Mouse (Mus musculus): ENCODE measurements at regions not wholly inside any gene's neighbourhood (a gene's known extent, or its start where the extent isn't known, plus 50 kb on each side); places are given as distances from the start of the nearest gene placed in this dataset.

DNA sequence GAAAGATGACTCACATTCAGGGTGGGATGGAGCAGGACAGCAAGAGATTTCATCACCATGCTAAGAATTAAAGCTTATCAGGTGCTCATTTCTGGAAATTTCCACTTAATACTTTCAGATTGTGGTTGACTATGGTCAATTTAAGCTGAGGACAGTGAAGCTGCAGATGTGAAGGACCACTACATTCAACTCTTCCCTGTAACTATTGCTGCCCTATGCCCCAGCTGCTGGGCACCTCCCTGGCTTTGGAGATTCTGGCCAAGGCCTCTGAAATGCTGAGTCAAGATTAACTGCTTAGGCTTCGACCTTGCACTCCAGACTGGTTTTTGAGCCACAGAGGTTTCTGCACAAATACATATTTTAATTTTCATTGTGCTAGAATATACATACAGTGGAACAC lies 140.4 kb upstream of the Grik3 start:
- DNase-seq, result no peak

- no peak for DNase-seq
Observed at GRCm38 (mm10) chr4:125339056-125339455, 151.4 kb upstream of the Grik3 start.

DNA sequence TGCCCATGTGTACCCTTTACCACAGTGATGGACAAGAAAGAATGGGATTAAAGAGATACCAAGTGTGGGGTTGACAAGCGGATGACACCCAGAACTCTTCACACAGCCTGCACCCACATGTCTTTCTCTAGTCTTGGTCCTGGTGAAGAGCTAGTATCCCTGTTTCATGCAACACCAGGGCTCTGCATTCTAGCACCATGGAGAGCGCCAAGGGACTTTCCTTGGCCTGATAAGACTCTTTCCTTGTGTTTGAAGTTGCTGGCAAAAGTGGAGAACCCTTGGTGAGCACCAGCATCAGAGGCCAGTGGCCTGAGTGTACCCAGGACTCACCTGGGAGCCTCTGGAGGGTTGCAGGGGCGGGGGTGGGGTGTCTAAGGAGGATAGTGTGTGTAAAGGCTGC lies 161.7 kb upstream of the Grik3 start:
- no peak for DNase-seq

GRCm38 (mm10) chr4:125324495-125324894 lies 166.0 kb upstream of the Grik3 start:
- DNase-seq, result no peak

DNA sequence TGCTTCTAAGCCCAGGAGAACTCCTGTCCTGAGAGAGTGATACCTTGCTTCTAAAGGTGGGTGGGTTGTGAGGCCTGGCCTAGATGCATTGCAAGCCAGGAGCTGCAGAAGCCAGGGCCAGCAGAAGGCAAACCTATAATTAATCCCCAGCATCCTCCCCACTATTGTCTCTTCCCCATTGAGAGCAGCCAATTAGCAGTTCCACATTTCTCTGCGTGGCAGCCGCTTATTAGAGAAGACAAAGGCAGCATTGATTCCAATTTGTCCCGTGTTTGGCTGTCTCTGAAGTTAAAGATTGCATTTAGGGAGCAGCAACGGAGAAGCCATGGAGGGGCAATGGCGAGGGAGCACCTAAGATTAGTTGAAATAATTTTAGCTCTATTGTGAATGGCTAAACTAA lies 171.2 kb upstream of the Grik3 start:
- DNase-seq, result no peak

DNA sequence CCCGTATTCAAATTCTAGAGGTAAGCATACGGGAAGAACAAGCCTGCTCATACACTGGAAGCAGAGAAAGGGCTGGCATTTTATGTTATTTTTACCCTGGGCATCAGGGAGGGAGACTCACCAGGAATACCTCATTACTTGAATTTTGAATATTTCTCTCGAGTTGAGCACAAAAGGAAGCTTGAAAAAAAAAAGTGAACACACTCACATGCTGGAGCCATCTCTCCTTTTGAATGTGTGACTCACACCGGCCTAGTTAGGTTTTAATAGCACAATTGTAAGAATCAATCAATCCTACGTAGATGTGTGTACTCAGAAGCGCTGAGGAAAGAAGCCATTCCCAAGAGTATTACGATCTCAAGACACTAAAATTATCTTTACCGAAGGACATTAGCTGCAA lies 172.2 kb upstream of the Grik3 start:
- no peak for DNase-seq

GRCm38 (mm10) chr4:125316876-125317275 lies 173.6 kb upstream of the Grik3 start:
- no peak for DNase-seq

GRCm38 (mm10) chr4:125315818-125316217 lies 174.7 kb upstream of the Grik3 start:
- DNase-seq, result peak; percentile 57

GRCm38 (mm10) chr4:125313892-125314291 lies 176.6 kb upstream of the Grik3 start:
- no peak for DNase-seq

DNA sequence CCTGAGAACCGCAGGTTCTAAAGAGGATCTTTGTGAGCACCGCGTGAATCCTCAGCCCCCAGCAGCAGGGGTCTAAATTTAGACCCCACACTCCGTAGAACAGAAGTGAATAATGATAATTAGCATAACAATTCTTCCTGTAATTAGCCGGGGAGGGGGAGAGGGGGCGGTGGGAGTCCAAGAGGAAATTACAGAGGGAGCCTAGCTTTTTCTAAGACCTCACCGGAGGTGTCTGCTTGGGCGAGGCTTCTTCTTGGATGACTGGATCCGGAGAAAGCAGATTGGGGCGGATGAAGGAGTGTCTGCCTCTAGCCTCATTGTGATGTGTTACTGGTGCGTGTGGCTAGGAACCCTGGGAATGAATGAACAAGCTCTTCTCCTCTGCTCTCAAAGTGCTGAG lies 177.2 kb upstream of the Grik3 start:
- DNase-seq, result no peak

DNA sequence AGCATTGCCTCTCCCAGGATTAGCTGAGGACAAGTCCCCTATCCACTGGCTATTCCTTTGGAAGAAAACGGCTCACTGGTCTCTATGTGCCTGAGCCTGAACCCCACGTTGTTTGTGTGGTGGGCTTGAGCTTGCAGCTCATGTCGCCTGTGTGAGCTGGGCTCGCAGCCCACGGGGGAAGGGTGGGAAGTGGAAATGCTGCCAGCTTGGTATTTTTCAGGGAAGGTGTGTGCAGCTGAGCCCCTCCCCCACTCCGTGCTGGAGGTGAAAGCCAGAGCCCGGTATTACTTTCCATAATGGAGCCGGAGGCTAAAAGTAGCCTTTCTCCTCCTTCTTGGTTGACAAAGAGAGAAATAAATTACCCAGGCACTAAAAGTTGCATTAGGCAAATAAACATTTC lies 180.5 kb upstream of the Zc3h12a start:
- DNase-seq, result no peak

DNA sequence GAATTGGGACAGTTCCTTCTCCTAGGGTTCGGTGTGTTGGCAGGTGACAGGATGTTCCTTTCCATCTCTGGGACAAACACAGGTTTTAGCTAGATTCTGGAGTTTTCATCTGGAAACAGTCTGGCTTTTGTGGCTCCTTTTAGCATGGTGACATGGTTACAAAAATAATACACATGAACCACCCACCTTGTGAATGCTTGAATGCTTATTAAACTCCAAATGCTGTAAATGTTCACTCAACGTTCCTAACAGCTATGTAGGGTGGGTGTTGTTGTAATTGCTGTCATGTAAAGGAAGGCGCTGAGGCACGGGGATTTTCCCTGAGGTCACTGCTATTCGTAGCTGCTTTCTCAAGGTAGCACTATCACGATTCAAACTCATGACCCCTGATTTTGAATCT lies 178.1 kb upstream of the Zc3h12a start:
- DNase-seq, result no peak

DNA sequence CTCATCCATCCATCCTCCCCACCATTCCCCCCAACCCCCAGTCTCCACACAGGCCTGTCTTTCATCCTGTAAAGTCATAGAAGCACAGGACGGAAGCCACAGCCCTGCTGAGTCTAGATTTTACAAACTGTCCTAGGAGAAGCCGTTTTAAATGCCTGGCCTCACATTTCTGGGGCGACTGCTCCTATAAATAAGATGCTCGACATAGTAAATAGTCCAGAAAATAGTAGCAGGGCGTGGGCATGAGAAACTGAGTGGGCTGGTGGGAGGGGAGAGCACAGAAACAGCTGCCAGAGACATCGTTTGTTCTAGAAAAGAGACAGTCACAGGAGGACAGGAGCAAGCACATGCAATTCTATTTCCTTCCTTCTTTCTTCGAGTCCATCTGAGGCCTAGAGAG lies 175.0 kb upstream of the Zc3h12a start:
- no peak for DNase-seq

DNA sequence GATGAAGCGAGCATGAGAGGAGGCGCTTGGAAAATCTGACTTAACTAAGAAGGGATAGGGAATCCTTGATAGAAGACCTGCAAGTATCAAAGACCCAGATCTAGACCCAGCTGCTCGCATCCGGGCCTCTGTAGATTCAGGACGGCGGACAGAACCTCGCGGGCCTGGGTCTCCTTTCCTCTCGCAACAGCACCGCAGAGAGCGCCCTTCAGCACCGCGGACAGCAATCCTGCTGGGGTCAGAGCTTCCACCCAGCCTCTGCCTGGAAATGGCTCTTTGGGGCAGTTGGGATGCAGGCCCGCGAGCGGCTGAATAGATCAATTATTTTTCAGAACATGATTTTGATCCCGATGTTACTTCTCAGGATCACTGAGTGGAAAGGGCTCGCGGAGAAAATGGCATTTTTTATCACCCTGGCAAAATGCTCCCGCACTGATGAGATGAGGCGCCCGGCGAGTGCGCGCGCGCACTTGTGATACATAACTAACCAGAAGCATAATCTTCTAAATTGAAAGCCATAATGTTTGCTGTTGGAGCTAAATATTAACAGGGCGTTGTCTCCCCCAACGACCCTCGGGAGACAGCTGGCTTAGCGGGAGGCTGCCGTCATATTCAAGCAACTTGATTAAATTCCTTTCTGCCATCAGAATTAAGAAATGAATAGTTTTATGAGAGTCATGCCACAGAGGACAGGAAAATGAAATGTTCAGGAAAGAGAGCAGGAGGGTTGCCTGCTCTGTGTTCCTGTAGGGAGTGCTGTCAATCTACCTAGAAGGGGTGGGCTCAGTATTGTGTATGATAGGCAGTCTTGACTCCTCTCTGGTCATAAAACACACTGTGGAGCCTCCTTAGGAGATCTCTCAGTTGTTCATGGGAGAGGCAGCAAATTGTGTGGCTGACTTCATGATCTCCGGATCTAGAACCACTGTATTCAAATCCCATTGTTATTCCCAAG lies 173.1 kb upstream of the Zc3h12a start:
- DNase-seq, result no peak

- DNase-seq, result no peak
Observed at GRCm38 (mm10) chr4:125290761-125291160, 163.1 kb upstream of the Zc3h12a start.

DNA sequence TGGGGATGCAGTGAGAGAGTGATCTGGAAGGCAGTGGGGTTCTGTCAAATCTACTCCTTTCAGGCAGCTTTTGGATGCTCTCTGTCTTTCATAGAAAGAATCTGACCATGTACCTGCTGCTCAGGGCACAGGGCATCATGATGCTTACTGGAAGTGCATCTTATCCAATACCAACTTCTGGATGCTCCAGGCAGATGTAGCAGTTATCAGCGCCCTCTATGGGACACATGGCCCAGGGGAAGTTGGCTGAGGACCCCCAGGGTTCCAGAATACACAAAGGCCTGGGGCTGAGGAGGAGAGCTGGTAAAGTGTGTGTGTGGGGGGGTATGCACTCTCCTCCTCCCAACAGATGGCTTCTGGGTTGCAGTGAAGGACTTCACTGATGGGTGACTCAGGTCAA lies 162.1 kb upstream of the Zc3h12a start:
- DNase-seq, result no peak

- DNase-seq, result peak; percentile 50
Observed at GRCm38 (mm10) chr4:125289031-125289449, 161.4 kb upstream of the Zc3h12a start.

DNA sequence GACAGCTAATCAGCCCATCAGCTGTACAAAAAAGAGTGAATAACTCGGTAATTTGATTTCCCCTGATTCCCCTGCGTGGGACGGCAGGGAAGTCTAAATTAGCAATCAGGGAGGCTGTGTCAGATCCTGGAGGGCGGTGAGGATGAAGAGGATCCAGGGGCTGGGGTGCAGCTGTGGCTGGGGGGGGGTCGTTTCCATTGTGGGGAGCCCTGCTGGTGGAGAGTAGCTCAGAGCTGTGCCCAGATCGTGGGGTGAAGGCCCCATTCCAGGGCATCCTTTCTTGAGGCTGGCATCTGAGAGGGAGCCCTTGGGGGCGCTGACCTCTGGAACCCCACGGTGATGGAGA lies 155.3 kb upstream of the Zc3h12a start:
- DNase-seq, result no peak

GRCm38 (mm10) chr4:125282154-125282973 lies 154.7 kb upstream of the Zc3h12a start:
- peak; percentile 64 for DNase-seq

GRCm38 (mm10) chr4:125279165-125279564 lies 151.5 kb upstream of the Zc3h12a start:
- DNase-seq, result no peak

GRCm38 (mm10) chr4:125276861-125277260 lies 149.2 kb upstream of the Zc3h12a start:
- DNase-seq, result no peak

- peak; percentile 45 for DNase-seq
Observed at GRCm38 (mm10) chr4:125275259-125275658, 147.6 kb upstream of the Zc3h12a start.

DNA sequence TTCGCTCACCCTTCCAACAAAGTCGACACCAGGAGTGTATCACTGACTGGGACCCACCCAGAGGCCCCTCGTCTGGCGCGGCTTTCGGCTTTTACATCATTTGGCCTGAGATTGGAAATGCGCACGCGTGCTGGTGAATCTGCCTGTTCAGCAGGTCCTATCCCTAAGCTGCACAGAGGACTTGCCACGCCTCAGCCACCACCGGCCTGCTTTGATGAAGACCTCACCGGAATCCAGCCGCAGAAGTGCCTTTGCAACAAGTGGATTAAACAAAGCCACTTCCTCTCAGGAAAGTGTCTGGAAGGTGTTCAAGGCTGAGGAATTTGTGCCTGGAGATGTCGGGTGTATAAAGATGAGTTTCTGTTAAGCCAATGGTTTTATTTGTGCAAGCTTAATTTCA lies 143.3 kb upstream of the Zc3h12a start:
- DNase-seq, result no peak

DNA sequence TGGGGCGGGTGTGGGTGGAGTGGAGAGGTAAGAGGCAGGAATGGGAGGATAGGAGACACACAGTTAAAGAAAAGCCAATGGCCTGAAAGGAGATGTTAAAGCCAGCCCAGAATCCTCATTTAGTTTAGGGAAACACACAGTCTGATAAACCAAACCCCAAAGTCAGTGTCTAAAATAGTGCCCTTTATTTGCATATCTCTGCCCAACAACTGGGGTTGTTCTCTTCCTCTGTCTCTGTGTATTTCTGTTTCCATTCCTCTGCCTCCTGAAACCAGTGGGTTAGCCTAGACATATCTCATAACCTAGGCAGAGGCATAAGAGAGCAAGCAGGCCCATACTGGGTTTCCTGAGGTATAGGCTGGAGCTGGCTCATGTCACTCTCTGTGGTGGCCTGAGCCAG lies 138.6 kb upstream of the Zc3h12a start:
- DNase-seq, result no peak

All from right cerebral cortex, postnatal 25 days (tissue).